Mouse (Mus musculus) liver, embryonic 14.5 days (tissue): ENCODE data around the gene Ints12. TPM values are rescaled to one million over a fixed set of nuclear protein-coding genes. Genes with fewer than 3 reads are reported as not detected.

Source experiments
- ATAC-seq: fragments of 200-750 bp; cut with Nextera tagmentation; 2 replicates; pipeline ENCODE4 v1.8.0; 2017; ENCODE audit warnings: moderate number of reproducible peaks, mild to moderate bottlenecking, moderate library complexity; ENCODE audit not compliant: insufficient read depth
- DNase-seq, 3 experiments: peaks; one replicate each; pipeline ENCODE4 v3.0.0-alpha.2; 2012 to 2013; ENCODE audit warnings: low read depth in 3 of 3, low spot score in 3 of 3
- H3K27ac ChIP-seq: fragments of 300-500 bp; sonication (generic); 2 replicates; pipeline ENCODE4 v1.5.1; 2014; ENCODE audit warnings: moderate library complexity, mild to moderate bottlenecking, control low read depth, inconsistent platforms
- H3K27me3 ChIP-seq: fragments of 300-500 bp; sonication (generic); 2 replicates; pipeline ENCODE4 v1.6.1; 2014; ENCODE audit warnings: mild to moderate bottlenecking, low read length, moderate library complexity; ENCODE audit not compliant: control insufficient read depth, insufficient read depth
- H3K36me3 ChIP-seq: fragments of 300-500 bp; sonication (generic); replicated peaks from 2 replicates; pipeline ENCODE4 v1.6.1; 2014; ENCODE audit warnings: low read depth; ENCODE audit not compliant: control insufficient read depth, insufficient read depth
- H3K4me1 ChIP-seq, 2 experiments: fragments of 200-500 bp in 1 of 2; fragments of 300-500 bp in 1 of 2; sonication (generic) in 1 of 2; replicated peaks; 2 replicates each; pipeline ENCODE4 v1.6.1; 2012 to 2014; ENCODE audit warnings: antibody characterized with exemption in 1 of 2, inconsistent platforms in 1 of 2, low read length in 1 of 2; ENCODE audit not compliant: control insufficient read depth in 2 of 2, insufficient read depth in 2 of 2
- H3K4me2 ChIP-seq: fragments of 300-500 bp; sonication (generic); 2 replicates; pipeline ENCODE4 v1.6.1; 2014; ENCODE audit warnings: low read depth, mild to moderate bottlenecking, control low read depth, moderate library complexity
- H3K4me3 ChIP-seq, 2 experiments: fragments of 200-500 bp in 1 of 2; fragments of 300-500 bp in 1 of 2; sonication (generic) in 1 of 2; 2 replicates each; pipeline ENCODE4 v1.5.1; 2012 to 2014; ENCODE audit warnings: low read depth in 2 of 2, low read length in 2 of 2, mild to moderate bottlenecking in 2 of 2, control low read depth in 1 of 2, inconsistent platforms in 1 of 2, moderate library complexity in 1 of 2; ENCODE audit not compliant: insufficient read depth in 1 of 2
- H3K9ac ChIP-seq: fragments of 300-500 bp; sonication (generic); replicated peaks from 2 replicates; pipeline ENCODE4 v1.6.1; 2014; ENCODE audit warnings: mild to moderate bottlenecking, control low read depth, moderate library complexity
- H3K9me3 ChIP-seq: fragments of 300-500 bp; sonication (generic); 2 replicates; pipeline ENCODE4 v1.6.1; 2016; ENCODE audit warnings: low read length, mixed read lengths; ENCODE audit not compliant: control insufficient read depth
- CTCF ChIP-seq: IDR thresholded peaks from 2 replicates; pipeline ENCODE4 v1.5.1; 2016; ENCODE audit warnings: antibody characterized with exemption, low read depth, control low read depth
- EP300 ChIP-seq: IDR thresholded peaks from 2 replicates; pipeline ENCODE4 v1.6.1; 2016; ENCODE audit warnings: antibody characterized with exemption, low read depth
- WGBS: fragments of 180-500 bp; shearing (Covaris S2); extraction: QIAGEN DNeasy Blood & Tissue Kit; methylation state at CpG from one replicate; pipeline ENCODE4 v1.1.7; 2014; ENCODE audit not compliant: insufficient replicate concordance; 5-methylcytosine and 5-hydroxymethylcytosine counted together
- polyA plus RNA-seq, 2 experiments: library from polyadenylated mRNA; depleted of rRNA in 1 of 2; stranded (reverse) in 1 of 2; unstranded in 1 of 2; fragments of >200 nt; fragmentation: Nextera tagmentation in 1 of 2; extraction: Ambion mirVana in 1 of 2; gene quantifications; 2 replicates each; pipeline versions ENCODE4 v1.2.1 to v1.2.3; 2012 to 2014

Ints12 gene
- polyA plus RNA-seq, 2 experiments = 6.9 to 8.9 TPM

- H3K9me3 ChIP-seq = no peaks in the 10 kb centered on the region
- H3K4me1 ChIP-seq = no peaks in the 10 kb centered on the region
- no peak for ATAC-seq
- H3K4me2 ChIP-seq = no peak overlapping the region
- no peak for DNase-seq
- WGBS = 84% methylated on average over 4 of the region's 4 CpGs
- no peak for TF ChIP-seq CTCF
- TF ChIP-seq EP300 = no peak
- H3K27me3 ChIP-seq = no peaks in the 10 kb centered on the region
- peaks cover 20% of the 10 kb centered on the region for H3K36me3 ChIP-seq
- no peak overlapping the region for H3K27ac ChIP-seq
- H3K4me3 ChIP-seq = no peak overlapping the region
- no peak overlapping the region for H3K9ac ChIP-seq
Observed at GRCm38 (mm10) chr3:133108731-133109130, 17.1 kb downstream of the Ints12 start.

GRCm38 (mm10) chr3:133109844-133110243, 18.2 kb downstream of the Ints12 start:
- 80% methylated on average over 4 of the region's 4 CpGs for WGBS
- ATAC-seq = no peak
- Histone ChIP-seq H3K4me3 (no peak overlapping the region), H3K4me1 (no peaks in the 10 kb centered on the region), H3K9ac (no peak overlapping the region), H3K27me3 (no peaks in the 10 kb centered on the region), H3K27ac (no peak overlapping the region), H3K36me3 (peaks cover 19% of the 10 kb centered on the region), H3K9me3 (no peaks in the 10 kb centered on the region), H3K4me2 (no peak overlapping the region)
- DNase-seq = no peak
- no peak for TF ChIP-seq EP300
- TF ChIP-seq CTCF = no peak

GRCm38 (mm10) chr3:133111741-133112140, 20.1 kb downstream of the Ints12 start:
- no peak for DNase-seq
- no peaks in the 10 kb centered on the region for H3K9me3 ChIP-seq
- TF ChIP-seq CTCF (peak; percentile 29; the same call in 1 of the 2 replicates), EP300 (no peak)
- ATAC-seq = no peak
- peaks cover 13% of the 10 kb centered on the region for H3K36me3 ChIP-seq
- 13% methylated on average over 2 of the region's 2 CpGs for WGBS
- no peak overlapping the region for H3K4me2 ChIP-seq
- H3K27ac ChIP-seq = no peak overlapping the region
- no peak overlapping the region for H3K4me3 ChIP-seq
- no peaks in the 10 kb centered on the region for H3K27me3 ChIP-seq
- no peak overlapping the region for H3K9ac ChIP-seq
- H3K4me1 ChIP-seq = no peaks in the 10 kb centered on the region

GRCm38 (mm10) chr3:133113281-133113680, 21.6 kb downstream of the Ints12 start:
- H3K4me3 ChIP-seq = no peak overlapping the region
- DNase-seq = no peak
- 30% methylated on average over 1 of the region's 1 CpGs for WGBS
- ATAC-seq = no peak
- no peak overlapping the region for H3K9ac ChIP-seq
- TF ChIP-seq CTCF = no peak
- no peak for TF ChIP-seq EP300
- H3K36me3 ChIP-seq = peaks cover 6% of the 10 kb centered on the region
- no peak overlapping the region for H3K27ac ChIP-seq
- H3K4me2 ChIP-seq = no peak overlapping the region
- no peaks in the 10 kb centered on the region for H3K4me1 ChIP-seq
- no peaks in the 10 kb centered on the region for H3K27me3 ChIP-seq
- no peaks in the 10 kb centered on the region for H3K9me3 ChIP-seq

GRCm38 (mm10) chr3:133131372-133131771, 39.7 kb downstream of the Ints12 start:
- H3K4me2 ChIP-seq = no peak overlapping the region
- WGBS = 71% methylated on average over 5 of the region's 5 CpGs
- no peaks in the 10 kb centered on the region for H3K4me1 ChIP-seq
- H3K9ac ChIP-seq = no peak overlapping the region
- H3K9me3 ChIP-seq = no peaks in the 10 kb centered on the region
- no peak for DNase-seq
- H3K4me3 ChIP-seq = no peak overlapping the region
- TF ChIP-seq EP300 = no peak
- no peak for TF ChIP-seq CTCF
- H3K27me3 ChIP-seq = no peaks in the 10 kb centered on the region
- H3K36me3 ChIP-seq = no peaks in the 10 kb centered on the region
- ATAC-seq = no peak
- no peak overlapping the region for H3K27ac ChIP-seq

- Histone ChIP-seq H3K4me1 (no peaks in the 10 kb centered on the region), H3K9ac (no peak overlapping the region), H3K4me3 (no peak overlapping the region), H3K36me3 (no peaks in the 10 kb centered on the region), H3K4me2 (no peak overlapping the region), H3K9me3 (no peaks in the 10 kb centered on the region), H3K27me3 (no peaks in the 10 kb centered on the region), H3K27ac (no peak overlapping the region)
- ATAC-seq (no peak), DNase-seq (no peak)
- TF ChIP-seq CTCF = no peak
- no peak for TF ChIP-seq EP300
- 58% methylated on average over 8 of the region's 8 CpGs for WGBS
Observed at GRCm38 (mm10) chr3:133132611-133133010, 41.0 kb downstream of the Ints12 start.
